Mouse (Mus musculus) heart, embryonic 12.5 days (tissue): ENCODE results near the gene Vsir. TPM values are rescaled to one million over a fixed set of nuclear protein-coding genes. Genes with fewer than 3 reads are reported as not detected.

Experiments used
- ATAC-seq: fragments of 200-750 bp; cut with Nextera tagmentation; 2 replicates; pipeline ENCODE4 v1.8.0; 2017; ENCODE audit warnings: moderate TSS enrichment, moderate library complexity; ENCODE audit not compliant: insufficient number of reproducible peaks, low FRiP score
- H3K27ac ChIP-seq: fragments of 300-500 bp; sonication (generic); 2 replicates; pipeline ENCODE4 v1.5.1; 2016; ENCODE audit warnings: mild to moderate bottlenecking, moderate library complexity; ENCODE audit not compliant: poor library complexity, severe bottlenecking
- H3K27me3 ChIP-seq: fragments of 300-500 bp; sonication (generic); replicated peaks from 2 replicates; pipeline ENCODE4 v1.6.1; 2016; ENCODE audit warnings: mild to moderate bottlenecking, moderate library complexity
- H3K36me3 ChIP-seq: fragments of 300-500 bp; sonication (generic); 2 replicates; pipeline ENCODE4 v1.6.1; 2016; ENCODE audit warnings: mild to moderate bottlenecking, moderate library complexity
- H3K4me1 ChIP-seq: fragments of 300-500 bp; sonication (generic); replicated peaks from 2 replicates; pipeline ENCODE4 v1.6.1; 2016; ENCODE audit warnings: mild to moderate bottlenecking
- H3K4me2 ChIP-seq: fragments of 300-500 bp; sonication (generic); 2 replicates; pipeline ENCODE4 v1.6.1; 2016; ENCODE audit warnings: mild to moderate bottlenecking, moderate library complexity
- H3K4me3 ChIP-seq: fragments of 300-500 bp; sonication (generic); 2 replicates; pipeline ENCODE4 v1.5.1; 2016; ENCODE audit warnings: mild to moderate bottlenecking
- H3K9ac ChIP-seq: fragments of 300-500 bp; sonication (generic); 2 replicates; pipeline ENCODE4 v1.6.1; 2016; ENCODE audit warnings: mild to moderate bottlenecking, moderate library complexity
- H3K9me3 ChIP-seq: fragments of 300-500 bp; sonication (generic); replicated peaks from 2 replicates; pipeline ENCODE4 v1.6.1; 2016; ENCODE audit warnings: mild to moderate bottlenecking, moderate library complexity
- WGBS: fragments of 180-500 bp; shearing (Covaris S2); methylation state at CpG from one replicate; pipeline ENCODE4 v1.1.7; 2016; 5-methylcytosine and 5-hydroxymethylcytosine counted together
- polyA plus RNA-seq: library from polyadenylated mRNA; unstranded; fragments of >200 nt; fragmentation: Nextera tagmentation; extraction: Ambion mirVana; gene quantifications from 2 replicates; pipeline ENCODE4 v1.2.1, GENCODE M21; 2016

Gene Vsir
- polyA plus RNA-seq, 1 experiment from 2014 or later = 1.8 TPM

GRCm38 (mm10) chr10:60390177-60390903, 43.7 kb downstream of the Vsir start:
- 39% methylated on average over 6 of the region's 6 CpGs for WGBS
- no peak for ATAC-seq
- no peak overlapping the region for H3K4me2 ChIP-seq
- H3K9ac ChIP-seq = no peak overlapping the region
- no peak overlapping the region for H3K4me3 ChIP-seq
- peaks cover 29% of the 10 kb centered on the region for H3K4me1 ChIP-seq
- no peaks in the 10 kb centered on the region for H3K27me3 ChIP-seq
- H3K36me3 ChIP-seq = no peaks in the 10 kb centered on the region
- no peaks in the 10 kb centered on the region for H3K9me3 ChIP-seq
- no peak overlapping the region for H3K27ac ChIP-seq

GRCm38 (mm10) chr10:60390904-60391420, 44.3 kb downstream of the Vsir start:
- Histone ChIP-seq H3K36me3 (no peaks in the 10 kb centered on the region), H3K9ac (no peak overlapping the region), H3K4me3 (no peak overlapping the region), H3K4me2 (no peak overlapping the region), H3K4me1 (peaks cover 31% of the 10 kb centered on the region), H3K9me3 (no peaks in the 10 kb centered on the region), H3K27ac (no peak overlapping the region), H3K27me3 (no peaks in the 10 kb centered on the region)
- ATAC-seq = no peak
- WGBS = 62% methylated on average over 5 of the region's 5 CpGs

GRCm38 (mm10) chr10:60391661-60392060, 45.0 kb downstream of the Vsir start:
- H3K4me3 ChIP-seq = no peak overlapping the region
- no peaks in the 10 kb centered on the region for H3K36me3 ChIP-seq
- no peak overlapping the region for H3K4me2 ChIP-seq
- WGBS = 88% methylated on average over 9 of the region's 9 CpGs
- H3K4me1 ChIP-seq = peaks cover 31% of the 10 kb centered on the region
- ATAC-seq = no peak
- no peaks in the 10 kb centered on the region for H3K9me3 ChIP-seq
- H3K27me3 ChIP-seq = no peaks in the 10 kb centered on the region
- no peak overlapping the region for H3K9ac ChIP-seq
- H3K27ac ChIP-seq = no peak overlapping the region

GRCm38 (mm10) chr10:60394936-60395335, 48.3 kb downstream of the Vsir start:
- Histone ChIP-seq H3K4me3 (no peak overlapping the region), H3K9ac (no peak overlapping the region), H3K4me2 (no peak overlapping the region), H3K27me3 (no peaks in the 10 kb centered on the region), H3K36me3 (no peaks in the 10 kb centered on the region), H3K27ac (no peak overlapping the region), H3K4me1 (peaks cover 29% of the 10 kb centered on the region), H3K9me3 (no peaks in the 10 kb centered on the region)
- no peak for ATAC-seq
- 51% methylated on average over 7 of the region's 7 CpGs for WGBS

- Histone ChIP-seq H3K4me1 (peaks cover 22% of the 10 kb centered on the region), H3K4me2 (no peak overlapping the region), H3K4me3 (no peak overlapping the region), H3K9ac (no peak overlapping the region), H3K27ac (no peak overlapping the region), H3K36me3 (no peaks in the 10 kb centered on the region), H3K27me3 (no peaks in the 10 kb centered on the region), H3K9me3 (no peaks in the 10 kb centered on the region)
- ATAC-seq = no peak
- WGBS = 72% methylated on average over 5 of the region's 5 CpGs
These were observed 49.0 kb downstream of the Vsir start for GRCm38 (mm10) chr10:60395605-60396004.

GRCm38 (mm10) chr10:60398051-60398814, 51.6 kb downstream of the Vsir start:
- Histone ChIP-seq H3K36me3 (no peaks in the 10 kb centered on the region), H3K27me3 (peaks cover 9% of the 10 kb centered on the region)
- WGBS = 88% methylated on average over 10 of the region's 10 CpGs

GRCm38 (mm10) chr10:60399449-60399848, 52.8 kb downstream of the Vsir start, which contains the start of gene Gm17455:
TSS of gene Gm17455 (plus strand) at chr10:60399726.
- 0 out of 2 replicates have a peak within 1 kb of the TSS, but pooled peaks have one; percentile 18 for H3K9ac ChIP-seq
- H3K27me3 ChIP-seq = peaks cover 15% of the 10 kb centered on the region
- 40% methylated on average over 7 of the region's 7 CpGs for WGBS
- H3K4me3 ChIP-seq = no peak within 1 kb of the TSS
- ATAC-seq = no peak
- H3K36me3 ChIP-seq = no peaks in the 10 kb centered on the region
- H3K9me3 ChIP-seq = no peaks in the 10 kb centered on the region
- H3K4me2 ChIP-seq = no peak within 1 kb of the TSS
- H3K27ac ChIP-seq = no peak within 1 kb of the TSS
- peaks cover 17% of the 10 kb centered on the region for H3K4me1 ChIP-seq

More at GRCm38 (mm10) chr10:60398051-60398814, 51.6 kb downstream of the Vsir start:
- no peak overlapping the region for H3K27ac ChIP-seq
- H3K4me2 ChIP-seq = no peak overlapping the region
- H3K4me3 ChIP-seq = no peak overlapping the region
- H3K9me3 ChIP-seq = no peaks in the 10 kb centered on the region
- ATAC-seq = no peak
- peaks cover 17% of the 10 kb centered on the region for H3K4me1 ChIP-seq
- H3K9ac ChIP-seq = no peak overlapping the region

- 81% methylated on average over 11 of the region's 11 CpGs for WGBS
- peaks cover 15% of the 10 kb centered on the region for H3K27me3 ChIP-seq
These were observed 54.0 kb downstream of the Vsir start for GRCm38 (mm10) chr10:60400507-60401295.

GRCm38 (mm10) chr10:60405460-60406177, 59.0 kb downstream of the Vsir start:
- Histone ChIP-seq H3K4me1 (no peaks in the 10 kb centered on the region; the same call in 1 of the 2 replicates), H3K27ac (no peak overlapping the region), H3K4me2 (no peak overlapping the region), H3K4me3 (no peak overlapping the region), H3K27me3 (peaks cover 50% of the 10 kb centered on the region), H3K9me3 (no peaks in the 10 kb centered on the region), H3K9ac (no peak overlapping the region), H3K36me3 (no peaks in the 10 kb centered on the region)
- ATAC-seq = no peak
- WGBS = 53% methylated on average over 6 of the region's 7 CpGs

More at GRCm38 (mm10) chr10:60400507-60401295, 54.0 kb downstream of the Vsir start:
- Histone ChIP-seq H3K36me3 (no peaks in the 10 kb centered on the region), H3K9ac (no peak overlapping the region), H3K4me3 (no peak overlapping the region), H3K9me3 (no peaks in the 10 kb centered on the region), H3K4me2 (no peak overlapping the region), H3K27ac (no peak overlapping the region), H3K4me1 (peaks cover 8% of the 10 kb centered on the region)
- no peak for ATAC-seq

- H3K9me3 ChIP-seq = no peaks in the 10 kb centered on the region
- no peak overlapping the region for H3K9ac ChIP-seq
- H3K4me3 ChIP-seq = no peak overlapping the region
- no peaks in the 10 kb centered on the region for H3K36me3 ChIP-seq
- H3K27ac ChIP-seq = no peak overlapping the region
- no peak overlapping the region for H3K4me2 ChIP-seq
- no peaks in the 10 kb centered on the region; the same call in 1 of the 2 replicates for H3K4me1 ChIP-seq
- 3% methylated on average over 5 of the region's 5 CpGs for WGBS
- peaks cover 57% of the 10 kb centered on the region for H3K27me3 ChIP-seq
- no peak for ATAC-seq
These were observed 61.2 kb downstream of the Vsir start for GRCm38 (mm10) chr10:60407831-60408230.
